Mouse (Mus musculus) CD4-positive naive resting alpha-beta T cell, adult 57 days (primary cell): Measurements from ENCODE around the gene Slc3a1. TPM values are rescaled to one million over a fixed set of nuclear protein-coding genes. Genes with fewer than 3 reads are reported as not detected.

Experiments used
- total RNA-seq: library from RNA; stranded (reverse); gene quantifications from one replicate; pipeline ENCODE4 v1.2.4, GENCODE M21; 2023

Gene Slc3a1
- total RNA-seq, result 3.3 TPM

GRCm38 (mm10) chr17:85028093-85028739 is at the start of gene Slc3a1:
Gene Slc3a1 (plus strand): TSS chr17:85028376.

GRCm38 (mm10) chr17:85090120-85091099 is 62.2 kb downstream of the Slc3a1 start, which contains the start of the genes Prepl and Camkmt:
Gene Prepl (minus strand): TSS chr17:85090241.
Gene Camkmt (plus strand): TSS chr17:85090552.

Other genes starting within 250 kb of the Slc3a1 start
- gene Lrpprc, start 237.6 kb upstream of the Slc3a1 start, total RNA-seq, result 44.0 TPM
- 110 TPM for gene Ppm1b, start 71.6 kb upstream of the Slc3a1 start, total RNA-seq
- 17.0 TPM for gene Prepl, start 61.9 kb downstream of the Slc3a1 start, total RNA-seq
- 5.7 TPM for gene Camkmt, start 62.2 kb downstream of the Slc3a1 start, total RNA-seq